Comparison of ENCODE assay signal across 32 mouse cellular contexts in genomic region chr10:16317026-16317425, GRCm38 (mm10).
"Had no signal": no experiment of that assay in that cellular context is flagged by ENCODE, and none has a peak within 500 bp of the region (broad histone marks: within the 10 kb centered on the region; RNA-seq: fewer than 3 reads in every experiment).

No protein-coding gene starts in this region.

- H3K27me3 ChIP-seq: limb, embryonic 12.5 days; limb, embryonic 13.5 days; limb, embryonic 15.5 days; liver, embryonic 12.5 days; liver, embryonic 13.5 days; liver, embryonic 15.5 days; lung, embryonic 15.5 days; megakaryocyte, embryonic 14.5 days; midbrain, embryonic 12.5 days; midbrain, embryonic 13.5 days; midbrain, embryonic 15.5 days; neural tube, embryonic 12.5 days had no signal

- H3K9me3 ChIP-seq: limb, embryonic 10.5 days; limb, embryonic 12.5 days; limb, embryonic 13.5 days; limb, embryonic 15.5 days; liver, embryonic 12.5 days; liver, embryonic 13.5 days; liver, embryonic 15.5 days; lung, embryonic 15.5 days; midbrain, embryonic 10.5 days; midbrain, embryonic 12.5 days; midbrain, embryonic 13.5 days; midbrain, embryonic 15.5 days; neural tube, embryonic 12.5 days had no signal

- H3K4me3 ChIP-seq: limb, embryonic 10.5 days; limb, embryonic 12.5 days; limb, embryonic 13.5 days; limb, embryonic 15.5 days; liver, embryonic 12.5 days; liver, embryonic 13.5 days; liver, embryonic 15.5 days; lung, embryonic 15.5 days; megakaryocyte, embryonic 14.5 days; midbrain, embryonic 10.5 days; midbrain, embryonic 12.5 days; midbrain, embryonic 13.5 days; midbrain, embryonic 15.5 days; myocyte; neural tube, embryonic 12.5 days had no signal

- H3K36me3 ChIP-seq: limb, embryonic 10.5 days; limb, embryonic 12.5 days; limb, embryonic 13.5 days; limb, embryonic 15.5 days; liver, embryonic 12.5 days; liver, embryonic 13.5 days; liver, embryonic 15.5 days; lung, embryonic 15.5 days; midbrain, embryonic 10.5 days; midbrain, embryonic 12.5 days; midbrain, embryonic 13.5 days; midbrain, embryonic 15.5 days; neural tube, embryonic 12.5 days had no signal

- H3K4me2 ChIP-seq: limb, embryonic 12.5 days; limb, embryonic 13.5 days; limb, embryonic 15.5 days; liver, embryonic 11.5 days; liver, embryonic 12.5 days; liver, embryonic 13.5 days; liver, embryonic 15.5 days; lung, embryonic 14.5 days; lung, embryonic 15.5 days; midbrain, embryonic 11.5 days; midbrain, embryonic 12.5 days; midbrain, embryonic 13.5 days; midbrain, embryonic 15.5 days; neural tube, embryonic 12.5 days had no signal

- H3K27ac ChIP-seq: limb, embryonic 10.5 days; limb, embryonic 12.5 days; limb, embryonic 13.5 days; limb, embryonic 15.5 days; liver, embryonic 12.5 days; liver, embryonic 13.5 days; liver, embryonic 14.5 days; liver, embryonic 15.5 days; lung, embryonic 15.5 days; macrophage; midbrain, embryonic 10.5 days; midbrain, embryonic 12.5 days; midbrain, embryonic 13.5 days; midbrain, embryonic 15.5 days; neural tube, embryonic 12.5 days had no signal

- H3K4me1 ChIP-seq: limb, embryonic 10.5 days; limb, embryonic 12.5 days; limb, embryonic 13.5 days; limb, embryonic 15.5 days; liver, embryonic 12.5 days; liver, embryonic 13.5 days; liver, embryonic 15.5 days; lung, embryonic 15.5 days; megakaryocyte, embryonic 14.5 days; midbrain, embryonic 10.5 days; midbrain, embryonic 12.5 days; midbrain, embryonic 13.5 days; midbrain, embryonic 15.5 days; neural tube, embryonic 12.5 days had no signal

- H3K9ac ChIP-seq: limb, embryonic 12.5 days; limb, embryonic 13.5 days; limb, embryonic 15.5 days; liver, embryonic 12.5 days; liver, embryonic 13.5 days; liver, embryonic 14.5 days; liver, embryonic 15.5 days; liver, postnatal 0 days; lung, embryonic 14.5 days; lung, embryonic 15.5 days; midbrain, embryonic 12.5 days; midbrain, embryonic 13.5 days; midbrain, embryonic 15.5 days; neural tube, embryonic 12.5 days had no signal

- DNase-seq: left cerebral cortex, postnatal 4 days; liver; liver, embryonic 13.5 days; liver, postnatal 0 days; lung, adult 18-20 months; lung, adult 2 months; lung, embryonic 14.5 days; lung, postnatal 10 days; lung, postnatal 14 days; lung, postnatal 36 days; lung, postnatal 4 days; midbrain, embryonic 14.5 days had no signal

- ATAC-seq: liver, embryonic 12.5 days; liver, postnatal 0 days; lung, postnatal 0 days; midbrain, embryonic 13.5 days; midbrain, embryonic 15.5 days; midbrain, embryonic 16.5 days had no signal
